Mouse (Mus musculus) liver, embryonic 13.5 days (tissue): Measurements from ENCODE around the gene Sdcbp2. TPM values are rescaled to one million over a fixed set of nuclear protein-coding genes. Genes with fewer than 3 reads are reported as not detected.

ENCODE experiments used
- ATAC-seq: fragments of 200-750 bp; cut with Nextera tagmentation; 2 replicates; pipeline ENCODE4 v1.8.0; 2017; ENCODE audit warnings: low read depth, mild to moderate bottlenecking, moderate number of reproducible peaks, moderate library complexity
- DNase-seq: peaks from one replicate; pipeline ENCODE4 v3.0.0; 2022
- H3K27ac ChIP-seq: fragments of 300-500 bp; sonication (generic); 2 replicates; pipeline ENCODE4 v1.5.1; 2015; ENCODE audit warnings: moderate library complexity, mild to moderate bottlenecking, inconsistent platforms
- H3K27me3 ChIP-seq: fragments of 300-500 bp; sonication (generic); 2 replicates; pipeline ENCODE4 v1.6.1; 2015; ENCODE audit warnings: mild to moderate bottlenecking, inconsistent platforms
- H3K36me3 ChIP-seq: fragments of 300-500 bp; sonication (generic); 2 replicates; pipeline ENCODE4 v1.6.1; 2015; ENCODE audit warnings: mild to moderate bottlenecking, inconsistent platforms
- H3K4me1 ChIP-seq: fragments of 300-500 bp; sonication (generic); replicated peaks from 2 replicates; pipeline ENCODE4 v1.6.1; 2015; ENCODE audit warnings: inconsistent platforms
- H3K4me2 ChIP-seq: fragments of 300-500 bp; sonication (generic); 2 replicates; pipeline ENCODE4 v1.6.1; 2015; ENCODE audit warnings: inconsistent platforms, mild to moderate bottlenecking, moderate library complexity
- H3K4me3 ChIP-seq: fragments of 300-500 bp; sonication (generic); replicated peaks from 2 replicates; pipeline ENCODE4 v1.5.1; 2015; ENCODE audit warnings: mild to moderate bottlenecking, inconsistent platforms
- H3K9ac ChIP-seq: fragments of 300-500 bp; sonication (generic); 2 replicates; pipeline ENCODE4 v1.6.1; 2015; ENCODE audit warnings: mild to moderate bottlenecking, inconsistent platforms
- H3K9me3 ChIP-seq: fragments of 300-500 bp; sonication (generic); replicated peaks from 2 replicates; pipeline ENCODE4 v1.6.1; 2016; ENCODE audit warnings: inconsistent platforms
- WGBS: fragments of 180-500 bp; shearing (Covaris S2); methylation state at CpG from one replicate; pipeline ENCODE4 v1.1.7; 2015; ENCODE audit not compliant: insufficient replicate concordance; 5-methylcytosine and 5-hydroxymethylcytosine counted together
- polyA plus RNA-seq: library from polyadenylated mRNA; unstranded; fragments of >200 nt; fragmentation: Nextera tagmentation; extraction: Ambion mirVana; gene quantifications from 2 replicates; pipeline ENCODE4 v1.2.1, GENCODE M21; 2015

Sdcbp2 gene
- polyA plus RNA-seq, 1 experiment from 2014 or later = 0.33 TPM

GRCm38 (mm10) chr2:151573667-151574066, 1.2 kb downstream of the Sdcbp2 start:
- Histone ChIP-seq H3K4me2 (no peak overlapping the region), H3K9me3 (no peaks in the 10 kb centered on the region), H3K27me3 (no peaks in the 10 kb centered on the region; the same call in 1 of the 2 replicates), H3K9ac (no peak overlapping the region), H3K27ac (no peak overlapping the region), H3K4me3 (no peak overlapping the region), H3K4me1 (peaks cover 14% of the 10 kb centered on the region), H3K36me3 (no peaks in the 10 kb centered on the region)
- ATAC-seq (no peak), DNase-seq (no peak)
- 54% methylated on average over 3 of the region's 3 CpGs for WGBS

- WGBS = 61% methylated on average over 5 of the region's 5 CpGs
- H3K4me1 ChIP-seq = peaks cover 14% of the 10 kb centered on the region
- H3K4me3 ChIP-seq = no peak overlapping the region
Measured at GRCm38 (mm10) chr2:151574607-151575006, 2.2 kb downstream of the Sdcbp2 start.

GRCm38 (mm10) chr2:151575119-151575698, 2.8 kb downstream of the Sdcbp2 start:
- Histone ChIP-seq H3K4me2 (peak overlapping the region; percentile 66), H3K9ac (peak overlapping the region; percentile 56), H3K36me3 (no peaks in the 10 kb centered on the region), H3K27me3 (no peaks in the 10 kb centered on the region; the same call in 1 of the 2 replicates), H3K9me3 (no peaks in the 10 kb centered on the region), H3K4me1 (peaks cover 14% of the 10 kb centered on the region), H3K27ac (no peak overlapping the region), H3K4me3 (peak overlapping the region; percentile 45)
- no peak for DNase-seq
- no peak for ATAC-seq
- WGBS = 25% methylated on average over 7 of the region's 7 CpGs

More at GRCm38 (mm10) chr2:151574607-151575006, 2.2 kb downstream of the Sdcbp2 start:
- Histone ChIP-seq H3K36me3 (no peaks in the 10 kb centered on the region), H3K27ac (no peak overlapping the region), H3K9ac (no peak overlapping the region), H3K27me3 (no peaks in the 10 kb centered on the region; the same call in 1 of the 2 replicates), H3K4me2 (no peak overlapping the region), H3K9me3 (no peaks in the 10 kb centered on the region)
- no peak for ATAC-seq
- no peak for DNase-seq

- ATAC-seq (peak; percentile 77), DNase-seq (peak; percentile 46)
- Histone ChIP-seq H3K27ac (no peak overlapping the region), H3K4me2 (peak overlapping the region; percentile 66), H3K27me3 (no peaks in the 10 kb centered on the region; the same call in 1 of the 2 replicates), H3K4me1 (peaks cover 14% of the 10 kb centered on the region), H3K36me3 (no peaks in the 10 kb centered on the region), H3K9ac (peak overlapping the region; percentile 56), H3K9me3 (no peaks in the 10 kb centered on the region), H3K4me3 (peak overlapping the region; percentile 45)
- WGBS = 2% methylated on average over 38 of the region's 38 CpGs
Measured at GRCm38 (mm10) chr2:151575699-151576389, 3.4 kb downstream of the Sdcbp2 start.

GRCm38 (mm10) chr2:151579183-151579582, 6.8 kb downstream of the Sdcbp2 start:
- no peaks in the 10 kb centered on the region for H3K36me3 ChIP-seq
- 55% methylated on average over 4 of the region's 4 CpGs for WGBS
- no peak overlapping the region for H3K4me2 ChIP-seq
- H3K9me3 ChIP-seq = no peaks in the 10 kb centered on the region
- no peak for DNase-seq
- peaks cover 14% of the 10 kb centered on the region for H3K4me1 ChIP-seq
- no peak overlapping the region for H3K4me3 ChIP-seq
- no peak overlapping the region for H3K27ac ChIP-seq
- H3K27me3 ChIP-seq = no peaks in the 10 kb centered on the region; the same call in 1 of the 2 replicates
- ATAC-seq = no peak
- no peak overlapping the region for H3K9ac ChIP-seq

- Histone ChIP-seq H3K9ac (no peak overlapping the region), H3K36me3 (no peaks in the 10 kb centered on the region), H3K27ac (no peak overlapping the region), H3K4me2 (no peak overlapping the region), H3K9me3 (no peaks in the 10 kb centered on the region), H3K4me1 (peaks cover 9% of the 10 kb centered on the region), H3K4me3 (no peak overlapping the region), H3K27me3 (no peaks in the 10 kb centered on the region; the same call in 1 of the 2 replicates)
- 7% methylated on average over 1 of the region's 1 CpGs for WGBS
- ATAC-seq = no peak
- no peak for DNase-seq
Measured at GRCm38 (mm10) chr2:151580945-151581344, 8.5 kb downstream of the Sdcbp2 start.

GRCm38 (mm10) chr2:151585934-151586333, 13.5 kb downstream of the Sdcbp2 start:
- no peak overlapping the region for H3K27ac ChIP-seq
- no peak overlapping the region for H3K9ac ChIP-seq
- H3K4me1 ChIP-seq = no peaks in the 10 kb centered on the region
- no peak overlapping the region for H3K4me3 ChIP-seq
- H3K9me3 ChIP-seq = no peaks in the 10 kb centered on the region
- WGBS = 44% methylated on average over 3 of the region's 3 CpGs
- H3K4me2 ChIP-seq = no peak overlapping the region
- H3K36me3 ChIP-seq = no peaks in the 10 kb centered on the region
- 0 out of 2 replicates have a peak, but pooled peaks cover 5% of the 10 kb centered on the region for H3K27me3 ChIP-seq
- ATAC-seq (no peak), DNase-seq (no peak)

GRCm38 (mm10) chr2:151586807-151587206, 14.4 kb downstream of the Sdcbp2 start:
- no peak for ATAC-seq
- no peak for DNase-seq

GRCm38 (mm10) chr2:151587306-151587705, 14.9 kb downstream of the Sdcbp2 start:
- Histone ChIP-seq H3K4me2 (no peak overlapping the region), H3K4me3 (no peak overlapping the region), H3K4me1 (no peaks in the 10 kb centered on the region), H3K27ac (no peak overlapping the region), H3K27me3 (0 out of 2 replicates have a peak, but pooled peaks cover 5% of the 10 kb centered on the region), H3K9me3 (no peaks in the 10 kb centered on the region), H3K36me3 (no peaks in the 10 kb centered on the region), H3K9ac (no peak overlapping the region)
- WGBS = 15% methylated on average over 9 of the region's 9 CpGs
- ATAC-seq (no peak), DNase-seq (no peak)

More at GRCm38 (mm10) chr2:151586807-151587206, 14.4 kb downstream of the Sdcbp2 start:
- Histone ChIP-seq H3K4me2 (no peak overlapping the region), H3K9me3 (no peaks in the 10 kb centered on the region), H3K9ac (no peak overlapping the region), H3K4me3 (no peak overlapping the region), H3K27me3 (0 out of 2 replicates have a peak, but pooled peaks cover 5% of the 10 kb centered on the region), H3K27ac (no peak overlapping the region), H3K4me1 (no peaks in the 10 kb centered on the region), H3K36me3 (no peaks in the 10 kb centered on the region)
- 63% methylated on average over 1 of the region's 1 CpGs for WGBS

- WGBS = 37% methylated on average over 2 of the region's 2 CpGs
- DNase-seq (no peak), ATAC-seq (no peak)
- Histone ChIP-seq H3K9ac (no peak overlapping the region), H3K4me1 (no peaks in the 10 kb centered on the region), H3K4me3 (no peak overlapping the region), H3K4me2 (no peak overlapping the region), H3K27ac (no peak overlapping the region), H3K27me3 (0 out of 2 replicates have a peak, but pooled peaks cover 4% of the 10 kb centered on the region), H3K9me3 (no peaks in the 10 kb centered on the region), H3K36me3 (no peaks in the 10 kb centered on the region)
Measured at GRCm38 (mm10) chr2:151598068-151598467, 25.6 kb downstream of the Sdcbp2 start.

GRCm38 (mm10) chr2:151602106-151602505, 29.7 kb downstream of the Sdcbp2 start:
- Histone ChIP-seq H3K9ac (no peak overlapping the region), H3K36me3 (no peaks in the 10 kb centered on the region), H3K4me2 (no peak overlapping the region), H3K4me3 (no peak overlapping the region), H3K27ac (no peak overlapping the region), H3K4me1 (no peaks in the 10 kb centered on the region), H3K9me3 (no peaks in the 10 kb centered on the region), H3K27me3 (0 out of 2 replicates have a peak, but pooled peaks cover 4% of the 10 kb centered on the region)
- ATAC-seq (no peak), DNase-seq (no peak)
- WGBS = 52% methylated on average over 4 of the region's 4 CpGs
